Mouse (Mus musculus): ENCODE data around the gene Trim62.

DNA sequence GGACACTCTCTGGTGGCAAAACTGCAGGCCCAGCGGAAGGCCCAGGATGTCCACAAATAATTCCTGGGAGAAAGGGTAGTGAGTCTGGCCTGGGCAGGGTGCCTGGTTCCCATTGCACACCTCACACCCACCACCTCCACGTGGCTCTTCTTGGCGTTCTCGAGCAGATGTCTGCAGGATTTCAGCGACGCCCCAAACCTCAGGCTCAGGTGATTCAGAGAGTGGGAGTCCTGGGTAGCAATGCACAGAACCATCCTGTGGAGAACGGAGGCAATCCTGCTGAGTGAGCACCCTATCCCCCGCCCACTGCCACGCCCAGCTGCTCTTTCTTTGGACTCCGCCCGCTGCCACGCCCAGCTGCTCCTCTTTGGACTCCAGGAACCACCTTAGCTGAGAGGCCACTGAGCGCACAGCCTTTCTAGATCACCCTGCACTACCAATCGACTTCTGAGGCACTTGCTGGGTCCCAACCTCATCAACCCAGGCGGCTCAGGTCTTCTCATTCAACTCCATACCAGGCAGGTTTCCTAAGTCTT lies 66.2 kb downstream of the Trim62 start:
- TF ChIP-seq CTCF (IDR thresholded peaks at IDR 0.05; ENCODE audit: low read depth) (no peak), EP300 (optimal IDR thresholded peaks at IDR 0.05) (no peak)
